Mouse (Mus musculus): ENCODE results near the gene Slc16a12.

DNA sequence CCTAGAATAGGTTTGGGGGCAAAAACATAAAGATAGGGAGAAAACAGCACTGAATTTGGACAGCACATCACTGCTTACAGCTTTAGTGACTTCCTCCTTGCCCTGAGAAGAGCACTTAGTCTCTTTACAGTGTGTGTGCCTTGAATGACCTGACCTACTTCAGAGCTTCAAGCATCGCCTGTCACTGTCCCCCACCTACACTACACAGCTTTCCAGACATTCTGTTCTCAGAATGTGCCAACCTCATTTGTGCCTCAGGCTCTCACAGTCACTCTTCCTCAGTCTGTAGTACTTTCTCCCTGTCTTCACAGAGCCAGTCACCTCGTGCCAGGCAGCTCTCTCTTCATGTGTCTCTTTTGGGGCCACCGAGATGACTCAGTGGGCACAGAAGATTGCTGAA lies 24.5 kb downstream of the Slc16a12 start:
- TF ChIP-seq ZC3H11A (IDR thresholded peaks at IDR 0.05; ENCODE audit: borderline replicate concordance, low read depth, low read length) (no peak), MAFK (IDR thresholded peaks at IDR 0.05; ENCODE audit: insufficient read depth, low read depth, low read length) (no peak), ZNF384 (IDR thresholded peaks at IDR 0.05; ENCODE audit: low read depth, low read length) (no peak)

Data from ES-E14 (cell line).